Mouse (Mus musculus) liver, adult 2 months (tissue): ENCODE results near the gene BC049762. TPM values are rescaled to one million over a fixed set of nuclear protein-coding genes. Genes with fewer than 3 reads are reported as not detected.

Experiments
- DNase-seq: peaks from one replicate; pipeline ENCODE4 v3.0.0-alpha.2; 2011; ENCODE audit warnings: low read depth, low spot score; ENCODE audit errors: extremely low read depth
- H3K27ac ChIP-seq: fragments of 200-500 bp; replicated peaks from 2 replicates; pipeline ENCODE4 v1.5.1; 2012; ENCODE audit warnings: low read depth, mild to moderate bottlenecking, control low read depth, inconsistent platforms, low read length; ENCODE audit not compliant: insufficient read depth
- H3K27me3 ChIP-seq: fragments of 200-500 bp; 2 replicates; pipeline ENCODE4 v1.6.1; 2012; ENCODE audit warnings: mild to moderate bottlenecking, moderate library complexity, low read length, inconsistent platforms; ENCODE audit not compliant: control insufficient read depth, insufficient read depth
- H3K36me3 ChIP-seq: fragments of 200-500 bp; 2 replicates; pipeline ENCODE4 v1.6.1; 2012; ENCODE audit warnings: low read length, inconsistent platforms; ENCODE audit not compliant: control insufficient read depth, insufficient read depth
- H3K4me1 ChIP-seq: fragments of 200-500 bp; 2 replicates; pipeline ENCODE4 v1.6.1; 2011; ENCODE audit warnings: low read length; ENCODE audit not compliant: control insufficient read depth, insufficient read depth
- H3K4me3 ChIP-seq: fragments of 200-500 bp; 2 replicates; pipeline ENCODE4 v1.5.1; 2011; ENCODE audit warnings: low read depth, mild to moderate bottlenecking, control low read depth, low read length, moderate library complexity; ENCODE audit not compliant: insufficient read depth
- H3K79me2 ChIP-seq: fragments of 200-500 bp; 2 replicates; pipeline ENCODE4 v1.6.1; 2012; ENCODE audit warnings: inconsistent platforms, mild to moderate bottlenecking, low read length, moderate library complexity; ENCODE audit not compliant: control insufficient read depth, insufficient read depth
- H3K9ac ChIP-seq: fragments of 200-500 bp; 2 replicates; pipeline ENCODE4 v1.6.1; 2012; ENCODE audit warnings: low read depth, mild to moderate bottlenecking, control low read depth, inconsistent platforms, low read length
- CTCF ChIP-seq: fragments of 200-500 bp; IDR thresholded peaks from 2 replicates; pipeline ENCODE4 v1.5.1; 2011; ENCODE audit warnings: low read depth, low read length, control low read depth
- POLR2A ChIP-seq: fragments of 200-500 bp; IDR thresholded peaks from 2 replicates; pipeline ENCODE4 v1.6.1; 2011; ENCODE audit warnings: low read length, control low read depth; ENCODE audit not compliant: insufficient read depth; ENCODE audit errors: extremely low read depth
- WGBS: fragments of 180-500 bp; shearing (Covaris S2); methylation state at CpG from one replicate; pipeline ENCODE4 v1.1.7; 2018; 5-methylcytosine and 5-hydroxymethylcytosine counted together
- polyA plus RNA-seq: library from polyadenylated mRNA; depleted of rRNA; stranded (reverse); fragments of >200 nt; gene quantifications from 2 replicates; pipeline ENCODE4 v1.2.3, GENCODE M21; 2012
- total RNA-seq: library from RNA; depleted of rRNA; stranded (reverse); fragments of >200 nt; gene quantifications from 2 replicates; pipeline ENCODE4 v1.2.3, GENCODE M21; 2014

Gene BC049762
- total and polyA plus RNA-seq, 2 experiments: 0.37 to 1.3 TPM

DNA sequence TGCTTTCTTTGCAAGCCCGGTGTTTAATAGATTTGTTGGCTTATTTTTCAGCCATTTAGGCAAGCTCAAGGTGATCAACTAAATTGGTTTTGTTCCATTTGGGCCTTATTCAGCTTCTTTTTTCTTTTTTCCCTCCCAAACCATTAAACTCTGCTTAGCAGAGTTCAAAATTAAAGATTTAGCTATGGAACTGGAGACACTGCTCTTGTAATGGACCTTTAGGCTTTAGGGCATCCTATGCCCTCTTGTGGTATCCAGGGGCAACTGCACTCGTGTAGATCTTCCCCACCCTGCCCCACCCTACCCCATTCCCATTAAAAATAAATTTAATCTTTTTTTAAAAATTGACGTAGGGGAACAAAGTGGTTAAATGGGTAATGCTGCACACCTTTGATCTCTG lies 2.5 kb upstream of the BC049762 start:
- Histone ChIP-seq H3K36me3 (peaks cover 22% of the 10 kb centered on the region), H3K9ac (peak overlapping the region; percentile 18; the same call in 1 of the 2 replicates), H3K27me3 (no peaks in the 10 kb centered on the region), H3K4me3 (peak overlapping the region; percentile 45; the same call in 1 of the 2 replicates), H3K4me1 (peaks cover 17% of the 10 kb centered on the region), H3K27ac (no peak overlapping the region), H3K79me2 (peaks cover 18% of the 10 kb centered on the region)
- 13% methylated on average over 3 of the region's 3 CpGs for WGBS
- TF ChIP-seq POLR2A (no peak), CTCF (peak; percentile 63)
- peak; percentile 47 for DNase-seq

DNA sequence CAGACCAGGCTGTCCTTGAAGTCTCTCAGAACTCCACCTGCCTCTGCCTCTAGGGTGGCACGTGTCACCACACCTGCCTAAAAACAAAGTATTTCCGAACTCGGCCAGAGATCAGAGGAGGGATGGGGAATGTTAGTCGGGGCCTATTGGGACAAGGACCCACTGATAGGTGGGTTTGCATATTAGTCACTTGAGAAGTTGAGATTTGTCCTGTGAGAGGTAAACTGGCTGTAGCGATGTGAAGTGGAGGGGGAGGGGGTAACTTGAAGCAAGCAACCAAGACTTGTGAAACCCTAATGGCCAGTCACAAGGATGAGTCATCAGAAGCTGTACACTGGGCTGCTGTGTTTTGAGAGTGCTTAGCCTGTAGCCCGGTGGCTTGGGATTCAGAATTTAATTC lies 1.5 kb upstream of the BC049762 start:
- Histone ChIP-seq H3K36me3 (peaks cover 16% of the 10 kb centered on the region), H3K4me1 (peaks cover 17% of the 10 kb centered on the region), H3K27me3 (no peaks in the 10 kb centered on the region), H3K27ac (peak overlapping the region; percentile 76), H3K9ac (peak overlapping the region; percentile 51), H3K79me2 (peaks cover 17% of the 10 kb centered on the region), H3K4me3 (peak overlapping the region; percentile 32)
- peak; percentile 79 for DNase-seq
- 3% methylated on average over 6 of the region's 6 CpGs for WGBS
- no peak for TF ChIP-seq POLR2A
- no peak for TF ChIP-seq CTCF

DNA sequence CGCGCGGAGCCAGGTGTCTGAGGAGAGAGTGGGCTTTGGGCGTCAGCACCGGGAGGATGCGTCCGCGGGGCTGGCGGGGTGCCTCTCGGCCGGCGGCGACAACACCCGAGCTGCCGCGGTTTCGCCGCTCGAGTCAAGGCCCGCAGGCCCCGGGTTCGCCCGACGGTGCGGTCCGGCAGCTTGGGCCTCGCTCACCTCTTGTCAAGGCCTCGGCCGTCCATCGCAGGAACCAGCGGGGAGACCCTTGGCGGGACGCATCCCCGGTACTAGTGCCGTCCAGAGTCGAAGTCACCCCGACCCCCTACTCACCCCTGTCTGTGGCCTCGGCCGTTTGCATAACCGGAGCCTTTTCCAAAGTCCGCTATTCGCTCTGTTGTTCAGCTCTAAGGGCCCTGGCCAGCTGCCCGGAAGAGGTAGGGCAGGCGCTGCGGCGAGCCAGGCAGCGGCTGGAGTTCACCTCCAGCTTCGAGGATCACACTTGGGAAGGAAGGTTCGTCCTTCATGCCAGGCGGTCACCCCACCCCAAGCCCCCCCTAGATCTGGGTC lies 513 bp upstream of the BC049762 start:
- peak overlapping the region; percentile 98 for H3K27ac ChIP-seq
- TF ChIP-seq CTCF (no peak), POLR2A (peak; percentile 56; the same call in 1 of the 2 replicates)
- peak overlapping the region; percentile 96 for H3K9ac ChIP-seq
- under 1% methylated on average over 50 of the region's 50 CpGs for WGBS
- no peaks in the 10 kb centered on the region for H3K27me3 ChIP-seq
- peaks cover 11% of the 10 kb centered on the region for H3K36me3 ChIP-seq
- peaks cover 15% of the 10 kb centered on the region for H3K4me1 ChIP-seq
- peaks cover 15% of the 10 kb centered on the region for H3K79me2 ChIP-seq
- H3K4me3 ChIP-seq: peak overlapping the region; percentile 85
- DNase-seq: peak; percentile 85

DNA sequence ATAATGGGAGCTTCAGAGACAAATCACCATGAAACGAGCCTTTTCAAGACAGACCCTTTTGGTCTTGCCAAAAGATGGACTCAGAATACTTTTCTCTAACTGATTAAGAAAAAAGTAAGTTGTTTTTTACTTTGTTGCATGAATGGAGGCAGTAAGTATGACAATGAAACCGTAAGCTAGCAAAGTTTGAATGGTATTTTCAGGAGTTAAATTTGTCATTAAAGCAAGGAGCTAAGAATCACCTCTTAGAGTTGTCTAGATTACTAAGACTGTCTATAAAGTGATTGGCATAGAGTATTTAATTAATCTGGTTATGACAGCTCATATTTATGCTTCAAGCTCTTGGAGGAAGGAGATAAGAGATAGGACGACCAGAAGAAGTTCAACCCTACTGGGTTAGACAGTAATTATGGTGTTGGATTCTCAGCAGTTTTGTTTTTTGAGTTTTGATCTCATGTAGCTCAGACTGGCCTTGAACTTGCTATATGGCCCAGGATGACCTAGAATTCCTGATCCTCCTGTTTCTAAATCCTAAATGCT lies 1.1 kb downstream of the BC049762 start, which contains the start of gene Clk4:
TSS of gene Clk4 (plus strand) at position 51 of the 540 bp plus-strand sequence.
- DNase-seq: no peak
- peak within 1 kb of the TSS; percentile 85 for H3K4me3 ChIP-seq
- peaks cover 10% of the 10 kb centered on the region for H3K4me1 ChIP-seq
- H3K79me2 ChIP-seq: peaks cover 12% of the 10 kb centered on the region
- TF ChIP-seq CTCF (no peak), POLR2A (no peak)
- peaks cover 4% of the 10 kb centered on the region for H3K36me3 ChIP-seq
- no peaks in the 10 kb centered on the region for H3K27me3 ChIP-seq
- 91% methylated on average over 3 of the region's 3 CpGs for WGBS
- H3K27ac ChIP-seq: peak within 1 kb of the TSS; percentile 59
- H3K9ac ChIP-seq: peak within 1 kb of the TSS; percentile 59

DNA sequence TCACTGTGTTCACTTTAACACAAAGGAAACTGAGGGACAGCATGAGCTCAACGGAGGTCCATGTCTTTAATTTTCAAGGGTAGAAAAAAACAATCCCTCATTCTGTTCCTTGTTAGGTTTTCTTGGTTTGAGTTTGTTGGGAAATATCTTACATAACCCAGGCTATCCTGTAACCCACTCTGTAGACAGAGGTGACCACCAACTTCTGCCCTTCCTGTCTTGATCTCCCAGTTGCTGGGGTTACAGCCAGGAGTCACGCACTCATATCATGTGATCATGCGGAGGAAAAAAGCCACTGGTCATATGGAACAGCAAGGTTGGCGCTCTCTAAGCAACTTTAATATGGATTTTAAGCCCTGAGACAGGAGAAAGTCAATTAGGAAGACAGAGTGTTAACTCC lies 5.8 kb downstream of the BC049762 start:
- H3K9ac ChIP-seq: no peak overlapping the region
- H3K27me3 ChIP-seq: no peaks in the 10 kb centered on the region
- no peak for DNase-seq
- H3K27ac ChIP-seq: no peak overlapping the region
- H3K4me1 ChIP-seq: no peaks in the 10 kb centered on the region
- H3K4me3 ChIP-seq: no peak overlapping the region
- H3K79me2 ChIP-seq: no peaks in the 10 kb centered on the region
- no peak for TF ChIP-seq POLR2A
- TF ChIP-seq CTCF: no peak
- WGBS: 85% methylated on average over 4 of the region's 4 CpGs
- H3K36me3 ChIP-seq: no peaks in the 10 kb centered on the region

DNA sequence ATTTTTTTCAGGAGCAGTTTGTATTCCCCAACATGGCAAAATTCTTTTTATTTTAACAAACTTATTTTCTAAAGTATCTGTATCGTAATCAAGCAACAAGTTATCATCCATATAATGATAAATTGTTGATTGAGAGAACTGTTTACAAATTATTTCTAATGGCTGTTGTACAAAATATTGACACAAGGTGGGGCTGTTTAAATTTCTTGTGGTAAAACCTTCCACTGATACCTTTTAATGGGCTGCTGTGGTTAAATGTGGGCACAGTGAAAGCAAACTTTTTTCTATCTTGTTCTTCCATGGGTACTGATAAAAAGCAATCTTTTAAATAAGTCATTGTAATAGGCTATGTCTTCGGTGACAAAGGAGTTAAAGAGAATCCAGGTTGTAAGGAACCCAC lies 19.9 kb downstream of the BC049762 start:
- H3K4me1 ChIP-seq: no peaks in the 10 kb centered on the region
- no peak for DNase-seq
- no peak overlapping the region for H3K27ac ChIP-seq
- WGBS: 90% methylated on average over 2 of the region's 2 CpGs
- H3K36me3 ChIP-seq: no peaks in the 10 kb centered on the region
- H3K4me3 ChIP-seq: no peak overlapping the region
- no peak overlapping the region for H3K9ac ChIP-seq
- TF ChIP-seq POLR2A: no peak
- TF ChIP-seq CTCF: no peak
- no peaks in the 10 kb centered on the region for H3K27me3 ChIP-seq
- no peaks in the 10 kb centered on the region for H3K79me2 ChIP-seq
